Mouse (Mus musculus) gastrocnemius, adult 18-20 months (tissue): ENCODE measurements around the gene Lrrc32. TPM values are rescaled to one million over a fixed set of nuclear protein-coding genes. Genes with fewer than 3 reads are reported as not detected.
A peak's percentile ranks its signal among the peaks of the same experiment; 100 is the strongest.

ENCODE experiments used
- DNase-seq: peaks from one replicate; pipeline ENCODE4 v3.0.0; 2021; ENCODE audit warnings: low spot score
- total RNA-seq, 2 experiments: library from RNA; stranded (reverse); gene quantifications; 2 replicates each; pipeline ENCODE4 v1.2.3; 2021

Lrrc32 gene
- total RNA-seq, 2 experiments from 2014 or later = 2.6 to 8.1 TPM

DNA sequence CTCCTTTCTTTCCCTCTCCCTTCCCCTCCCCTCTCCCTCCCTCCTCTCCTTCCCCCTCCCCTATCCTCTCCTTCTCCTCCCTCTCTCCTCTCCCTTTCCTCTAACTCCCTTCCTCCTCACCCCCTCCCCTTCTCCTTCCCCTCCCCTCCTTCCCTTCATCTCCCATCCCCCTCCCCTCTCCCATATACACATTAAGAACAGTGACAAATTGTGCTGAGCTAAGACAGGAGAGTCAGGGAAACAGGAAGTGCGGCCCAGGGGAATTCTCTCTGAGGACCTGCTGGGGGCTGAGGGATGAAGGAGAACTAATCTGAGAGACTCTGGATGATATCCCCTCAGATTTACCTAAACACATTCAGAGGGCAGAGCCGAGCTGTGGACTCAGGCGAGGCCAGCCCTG lies 16.6 kb downstream of the Lrrc32 start:
- no peak for DNase-seq

DNA sequence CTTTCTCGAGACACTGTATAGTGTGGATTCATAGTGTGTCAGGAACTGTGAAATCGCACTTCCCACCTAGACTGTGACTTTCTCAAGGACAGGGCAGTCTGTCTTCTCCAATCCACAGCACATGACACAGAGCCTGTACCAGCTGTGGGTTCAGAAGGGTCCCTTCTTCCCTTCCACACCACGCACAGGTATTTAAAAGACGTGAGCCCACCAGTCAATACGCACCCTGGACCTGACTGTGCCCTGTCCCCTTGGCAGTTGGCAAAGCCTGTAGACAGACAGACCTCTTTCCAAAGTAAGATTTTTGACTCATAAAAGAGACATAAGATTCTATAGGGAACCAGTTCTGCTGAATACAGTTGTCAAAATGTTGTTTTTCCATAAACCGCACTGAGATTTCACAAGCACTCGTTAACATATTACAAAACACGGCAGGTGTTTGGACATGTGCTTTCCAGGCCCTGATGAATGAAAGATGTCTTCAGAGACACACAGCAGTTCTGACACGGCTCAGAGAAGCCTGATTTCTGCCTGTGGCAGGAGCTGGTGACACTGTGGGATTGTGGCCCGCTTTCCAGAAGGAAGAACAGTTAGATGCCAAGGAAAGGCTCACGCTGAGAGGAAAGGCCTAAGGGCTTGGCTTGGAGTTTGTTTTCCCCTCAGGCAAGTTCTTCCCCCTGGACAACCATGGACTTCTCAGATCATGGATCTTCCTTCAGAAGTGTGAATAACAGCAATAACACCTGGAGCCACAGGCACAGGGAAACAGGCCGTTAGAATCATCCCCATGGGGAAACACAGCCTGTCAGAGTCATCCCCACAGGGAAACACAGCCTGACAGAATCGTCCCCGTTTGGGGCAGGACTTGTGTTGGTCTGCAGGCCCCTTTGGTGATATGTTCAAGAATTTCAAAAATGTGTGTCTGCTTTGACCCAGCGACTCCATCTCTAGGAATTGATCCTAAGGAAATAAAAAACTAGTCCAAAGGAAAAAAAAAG lies 22.2 kb downstream of the Lrrc32 start:
- DNase-seq = no peak

DNA sequence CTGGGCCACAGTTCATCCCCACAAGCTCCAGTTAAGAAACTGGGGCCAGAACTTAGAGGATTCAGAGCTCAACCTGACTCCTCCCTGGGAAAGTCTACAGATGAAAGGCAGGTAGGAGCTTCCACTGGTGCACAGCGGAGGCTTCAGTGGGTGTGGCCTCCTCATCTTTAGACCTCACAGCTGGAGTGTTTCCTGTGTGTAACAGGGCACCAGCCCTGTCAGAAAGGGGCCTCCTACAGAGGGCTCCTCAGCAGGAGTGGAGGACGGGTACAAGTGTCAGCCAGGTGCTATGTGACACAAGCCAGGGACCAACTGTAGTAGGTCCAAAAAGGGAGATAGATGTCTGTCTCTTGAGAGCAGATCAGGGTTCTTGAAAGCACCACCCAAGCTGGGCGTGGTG lies 24.2 kb downstream of the Lrrc32 start:
- no peak for DNase-seq

DNA sequence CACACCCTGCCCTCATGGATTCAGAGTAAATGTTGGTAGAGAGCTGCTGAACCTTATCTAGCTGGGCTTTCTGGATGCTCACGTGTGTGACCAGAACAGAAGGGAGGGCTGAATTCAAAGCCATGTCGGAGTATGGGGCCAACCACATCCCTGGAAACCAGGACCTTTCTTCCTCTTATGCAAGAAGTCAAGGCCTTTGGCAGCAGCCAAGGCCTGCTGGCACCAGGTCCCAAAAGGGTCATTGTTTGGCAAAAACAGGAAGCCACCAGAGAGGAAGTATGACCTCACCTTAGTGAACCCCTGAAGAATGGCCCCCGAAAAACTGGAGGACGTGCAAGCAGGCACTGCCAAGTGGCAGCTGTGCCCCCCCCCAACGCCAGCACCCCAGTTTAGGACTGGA lies 33.5 kb downstream of the Lrrc32 start:
- DNase-seq = no peak

GRCm38 (mm10) chr7:98523070-98523812 lies 34.2 kb downstream of the Lrrc32 start:
- peak; percentile 56 for DNase-seq

- DNase-seq = no peak
These were observed 34.8 kb downstream of the Lrrc32 start for GRCm38 (mm10) chr7:98523813-98524361.

DNA sequence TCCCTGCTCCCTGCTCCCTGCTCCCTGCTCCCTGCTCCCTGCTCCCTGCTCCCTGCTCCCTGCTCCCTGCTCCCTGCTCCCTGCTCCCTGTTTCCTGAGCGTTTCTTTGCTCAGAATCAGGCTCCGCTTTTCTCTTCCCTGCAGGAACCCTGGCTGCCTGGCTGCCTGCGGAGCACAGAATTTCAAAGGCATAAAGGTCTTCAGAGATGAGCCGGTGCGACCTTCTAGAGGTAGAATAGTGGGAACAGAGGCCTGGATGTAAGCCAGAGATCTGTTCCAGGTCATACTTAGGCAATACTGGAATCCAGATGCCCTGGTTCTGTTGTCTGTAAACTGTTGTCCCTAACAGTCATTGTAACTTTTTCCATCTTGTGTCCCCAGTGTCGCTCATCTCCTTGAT lies 35.3 kb downstream of the Lrrc32 start:
- DNase-seq = no peak

DNA sequence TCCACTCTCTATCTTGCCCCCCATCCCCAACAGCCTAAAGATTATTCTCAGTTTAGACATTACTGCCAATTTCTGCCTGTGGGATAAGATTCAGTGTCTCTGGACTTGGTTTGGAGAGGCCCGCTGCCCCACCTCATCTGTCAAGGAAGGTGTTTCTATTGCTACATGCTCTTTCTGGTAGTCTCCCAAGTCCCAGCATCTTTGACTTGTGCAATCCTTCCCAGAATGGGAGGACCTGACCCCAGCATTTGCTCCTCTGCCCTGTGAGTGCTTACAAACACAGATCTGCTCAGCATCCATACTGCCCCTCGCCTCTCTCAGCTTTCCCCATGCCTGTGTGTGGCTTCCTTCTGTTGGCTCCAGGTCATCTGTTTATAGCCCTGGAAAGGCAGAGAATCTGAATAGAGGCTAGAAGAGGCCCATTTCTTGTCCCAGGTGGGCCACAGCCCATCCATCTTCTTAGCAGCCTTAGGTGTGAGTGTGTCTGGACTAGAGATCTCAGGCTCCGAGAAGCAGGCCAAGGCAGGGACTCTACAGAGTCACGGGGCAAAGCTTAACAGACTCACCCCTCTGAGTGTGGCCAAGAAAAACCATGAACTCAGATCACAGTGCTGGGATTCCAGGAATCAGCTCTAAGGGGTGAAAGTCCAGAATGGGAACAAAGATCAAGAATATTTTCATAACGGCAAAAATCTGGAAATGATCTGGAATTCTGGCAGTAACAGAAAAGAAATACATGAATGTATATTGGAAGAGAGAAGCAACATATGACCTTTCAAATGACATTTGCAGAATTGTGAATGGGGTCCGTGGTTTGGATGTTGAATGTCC lies 36.0 kb downstream of the Lrrc32 start:
- no peak for DNase-seq

- no peak for DNase-seq
These were observed 38.0 kb downstream of the Lrrc32 start for GRCm38 (mm10) chr7:98527085-98527484.

GRCm38 (mm10) chr7:98531612-98532011 lies 42.5 kb downstream of the Lrrc32 start:
- peak; percentile 25 for DNase-seq

DNA sequence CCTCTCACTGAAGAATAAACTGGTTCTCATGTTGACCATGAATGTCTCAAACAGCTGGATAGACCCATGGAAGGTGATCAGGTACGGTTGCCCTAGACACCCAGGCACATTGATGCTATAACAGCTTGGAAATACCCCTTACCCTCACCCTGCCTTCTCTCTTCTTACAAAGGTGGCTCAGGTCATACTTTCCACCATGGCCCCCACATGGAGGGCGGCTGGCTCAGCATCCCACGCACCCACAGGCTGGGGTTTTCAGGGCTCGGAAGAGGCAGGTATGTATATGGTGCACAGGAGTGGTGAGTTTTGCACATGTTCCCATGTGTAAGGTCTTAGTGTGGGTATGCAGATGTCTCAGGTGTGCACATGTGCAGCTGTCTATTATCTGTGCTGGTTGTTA lies 43.9 kb downstream of the Lrrc32 start:
- DNase-seq = no peak

GRCm38 (mm10) chr7:98534432-98534855 lies 45.4 kb downstream of the Lrrc32 start:
- no peak for DNase-seq

DNA sequence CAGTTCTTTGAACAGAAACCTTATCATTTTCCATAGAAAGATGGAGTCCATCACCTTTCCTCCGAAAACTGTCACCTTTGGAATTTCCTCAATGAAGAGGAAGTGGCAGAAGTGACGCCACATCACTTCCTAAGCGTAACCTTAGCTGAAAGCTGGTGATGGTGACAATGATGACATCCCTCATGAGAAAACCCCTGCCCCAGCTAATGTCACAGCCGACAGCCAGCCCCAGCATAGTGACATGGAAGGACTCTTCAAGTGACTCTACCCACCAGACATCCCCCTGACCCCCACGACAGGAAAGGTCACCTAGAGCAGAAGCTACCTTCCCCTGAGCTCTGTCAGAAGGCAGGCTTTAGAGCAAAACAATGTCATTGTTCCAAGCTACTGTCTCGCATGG lies 46.1 kb downstream of the Lrrc32 start:
- no peak for DNase-seq

DNA sequence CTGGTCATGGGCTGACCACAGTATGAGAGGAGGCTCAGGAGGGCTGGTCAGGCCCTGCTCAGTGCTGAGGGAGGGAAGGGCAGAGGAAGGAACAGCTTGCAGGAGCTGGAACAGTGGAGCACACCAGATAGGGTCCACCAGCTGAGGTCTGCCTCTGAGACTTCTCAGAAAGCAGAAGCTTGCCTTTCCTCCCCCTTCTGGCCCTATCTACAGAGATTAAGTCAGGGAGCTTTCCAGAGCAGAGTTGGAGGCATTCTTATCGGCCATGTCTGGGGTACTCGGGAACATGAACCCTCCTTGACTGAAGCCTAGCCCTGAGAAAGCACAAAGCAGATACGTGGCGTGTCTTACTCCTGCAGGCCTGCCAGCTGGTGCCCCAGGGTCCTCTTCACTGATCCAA lies 46.8 kb downstream of the Lrrc32 start:
- no peak for DNase-seq

DNA sequence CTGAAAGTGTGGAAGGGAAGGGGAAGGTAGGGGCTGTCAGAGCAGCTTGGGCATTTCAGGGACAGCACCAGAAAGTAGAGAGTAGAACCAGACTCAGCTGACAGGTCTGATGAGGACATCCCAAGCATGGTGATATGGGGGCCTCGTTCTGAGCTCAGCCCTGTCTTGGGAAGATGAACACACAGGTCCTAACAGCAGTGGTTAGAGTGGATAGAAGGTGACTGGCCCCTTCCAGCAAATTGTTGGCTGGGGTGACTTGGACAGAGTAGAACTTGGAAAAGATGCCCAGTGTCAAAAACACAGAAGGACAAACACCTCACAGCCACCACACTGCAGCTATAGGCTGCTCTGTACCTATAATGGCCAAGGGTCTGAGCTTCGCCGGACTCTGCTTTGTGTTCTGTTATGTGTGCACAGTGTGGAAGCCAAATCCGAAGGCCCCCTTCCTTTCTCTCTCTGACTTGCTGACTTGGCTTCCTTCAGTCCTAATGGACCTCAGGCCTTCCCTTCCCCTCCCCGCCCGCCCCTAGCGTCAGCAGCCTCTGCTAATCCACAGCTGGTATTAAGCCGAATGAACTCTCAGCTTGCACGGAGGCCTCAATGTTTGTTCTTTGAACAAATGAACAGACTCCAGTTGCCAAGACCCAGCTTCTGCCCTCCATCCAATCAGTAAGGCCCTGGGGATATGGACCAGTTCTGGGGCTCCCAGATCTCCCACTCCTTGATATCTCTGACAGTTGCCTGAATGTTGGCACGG lies 48.3 kb downstream of the Lrrc32 start:
- DNase-seq = no peak

DNA sequence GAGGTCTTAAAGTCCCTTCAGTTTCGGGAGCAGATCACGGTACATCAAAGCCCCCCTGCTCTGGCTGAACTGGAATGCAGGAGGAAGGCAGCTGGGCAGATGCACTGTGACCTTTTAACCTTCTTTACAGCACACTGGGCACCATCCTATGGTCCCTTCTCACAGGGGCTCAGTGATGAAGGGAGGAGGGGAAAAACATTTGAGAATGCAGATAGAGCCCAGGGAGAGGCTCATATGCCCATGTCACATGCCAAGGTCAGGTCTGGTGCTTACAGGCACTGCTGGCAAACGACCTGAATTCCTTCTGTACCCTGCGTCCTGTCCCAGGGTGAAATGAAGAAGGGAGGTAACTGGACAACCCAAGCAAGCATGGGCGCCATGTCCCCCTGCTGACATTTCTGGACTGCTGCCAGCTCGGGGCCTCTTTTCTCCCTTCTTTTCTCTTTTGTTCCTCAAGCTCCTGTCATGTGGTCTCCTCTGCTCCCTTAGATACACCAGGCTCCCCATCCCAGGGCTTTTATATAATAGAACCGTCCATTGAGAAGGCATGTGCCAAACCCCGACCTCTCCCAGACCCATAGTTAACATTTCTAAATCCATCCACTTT lies 49.0 kb downstream of the Lrrc32 start:
- no peak for DNase-seq

GRCm38 (mm10) chr7:98540879-98541278 lies 51.8 kb downstream of the Lrrc32 start:
- no peak for DNase-seq

DNA sequence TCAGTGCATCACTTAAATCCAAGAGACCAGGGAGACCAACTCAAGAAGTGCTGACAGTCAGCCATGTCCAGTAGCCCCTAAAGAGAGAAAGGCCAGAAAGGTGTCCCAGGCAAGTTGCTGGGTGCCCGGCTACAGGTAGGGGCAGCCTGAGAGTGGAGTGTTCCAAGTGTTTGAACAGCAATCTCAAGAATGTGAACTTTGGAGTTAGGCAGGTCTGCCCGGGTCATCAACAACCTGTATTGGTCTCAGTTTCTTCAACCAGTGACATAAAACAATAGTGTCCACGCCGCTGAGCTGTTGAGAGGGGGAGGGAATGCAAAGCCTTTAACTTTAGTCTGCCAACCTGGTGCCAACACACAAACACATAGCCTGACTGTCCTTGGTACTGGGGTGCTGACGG lies 52.5 kb downstream of the Lrrc32 start:
- DNase-seq = no peak

- no peak for DNase-seq
These were observed 53.2 kb downstream of the Lrrc32 start for GRCm38 (mm10) chr7:98542267-98542666.

- peak; percentile 69 for DNase-seq
These were observed 53.7 kb downstream of the Lrrc32 start for GRCm38 (mm10) chr7:98542731-98543142.
